Mouse (Mus musculus) C2C12 (cell line): Measurements from ENCODE around the gene Nfat5.

Experiments
- CEBPB ChIP-seq: IDR thresholded peaks from one replicate; pipeline ENCODE4 v1.6.1; 2011; ENCODE audit warnings: low read depth, mild to moderate bottlenecking, control low read depth, moderate library complexity
- CTCF ChIP-seq: IDR thresholded peaks from one replicate; pipeline ENCODE4 v1.5.1; 2011; ENCODE audit not compliant: control insufficient read depth, insufficient read depth, insufficient read length
- FOSL1 ChIP-seq: IDR thresholded peaks from one replicate; pipeline ENCODE4 v1.8.0; 2011; ENCODE audit warnings: mild to moderate bottlenecking, low read length; ENCODE audit not compliant: poor library complexity, insufficient read depth, severe bottlenecking
- MAX ChIP-seq: IDR thresholded peaks from one replicate; pipeline ENCODE4 v1.6.1; 2011; ENCODE audit warnings: mild to moderate bottlenecking, control low read depth
- MYOD1 ChIP-seq: IDR thresholded peaks from one replicate; pipeline ENCODE4 v1.6.1; 2011; ENCODE audit warnings: low read depth; ENCODE audit not compliant: control insufficient read depth, insufficient read length
- MYOG ChIP-seq: IDR thresholded peaks from one replicate; pipeline ENCODE4 v1.6.1; 2011; ENCODE audit not compliant: control insufficient read depth, insufficient read length; ENCODE audit errors: extremely low read depth
- USF1 ChIP-seq: IDR thresholded peaks from one replicate; pipeline ENCODE4 v1.6.1; 2011; ENCODE audit warnings: low read depth, mild to moderate bottlenecking, control low read depth, moderate library complexity

DNA sequence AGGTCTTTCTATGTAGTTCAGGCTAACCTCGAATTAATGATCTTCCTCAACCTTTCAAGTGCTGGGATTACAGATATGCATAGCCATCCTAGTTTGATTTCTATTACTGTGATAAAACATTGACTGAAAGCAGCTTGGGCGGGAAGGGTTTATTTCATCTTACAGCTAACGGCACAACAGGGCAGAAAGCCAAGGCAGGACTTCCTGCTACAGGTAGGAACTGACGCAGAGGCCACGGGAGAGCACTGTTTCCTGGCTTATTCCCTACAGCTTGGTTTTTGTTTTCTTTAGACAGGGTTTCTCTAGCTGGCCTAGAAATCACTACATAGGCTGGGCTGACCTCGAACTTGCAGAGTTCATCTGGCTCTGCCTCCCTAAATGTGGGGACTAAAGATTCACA, 40.1 kb upstream of the Nfat5 start:
- TF ChIP-seq MAX (no peak), CTCF (no peak), USF1 (no peak), MYOD1 (no peak), CEBPB (no peak), MYOG (no peak), FOSL1 (no peak)
